Mouse (Mus musculus): ENCODE data around the gene Aqp12.

The Aqp12 gene

DNA sequence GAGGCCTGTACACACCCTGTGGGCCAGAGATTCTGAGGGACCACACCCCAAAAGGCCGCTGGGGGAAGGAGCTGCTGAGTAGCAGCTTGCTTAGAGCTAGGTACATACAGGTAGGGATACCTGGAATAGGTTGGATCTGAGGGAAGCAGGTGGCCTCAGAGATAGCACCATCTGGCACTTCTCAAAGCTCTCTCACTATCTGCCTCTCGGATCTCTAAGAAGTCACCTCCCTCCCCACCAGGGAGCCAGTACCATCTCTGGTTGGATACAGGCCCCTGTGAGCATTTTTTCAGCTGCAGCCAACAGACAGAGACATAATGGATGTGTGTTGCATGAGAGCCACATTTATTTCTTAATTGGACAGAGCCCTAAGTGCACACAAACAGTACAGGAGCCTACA, 9.0 kb downstream of the Aqp12 start:
- DNase-seq: no peak

DNA sequence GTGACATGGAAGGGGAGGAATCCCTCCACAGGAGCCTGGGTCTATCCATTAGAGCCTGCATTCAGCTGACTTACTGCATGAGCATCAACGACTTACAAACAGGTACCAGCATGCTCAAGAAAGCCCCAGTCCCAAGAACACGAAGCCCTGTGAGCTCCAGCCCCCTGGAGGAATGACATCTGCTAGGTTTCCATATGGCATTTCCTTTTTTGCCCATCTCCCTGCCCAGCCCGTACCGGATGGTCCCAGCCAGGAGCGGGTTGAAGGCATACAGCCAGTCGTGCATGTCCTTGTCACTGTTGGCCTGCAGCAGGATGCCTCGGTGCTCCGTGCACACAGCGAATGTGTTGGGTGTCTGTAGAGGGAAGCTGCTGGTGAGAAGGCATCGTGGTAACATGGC, 12.6 kb downstream of the Aqp12 start:
- DNase-seq: no peak

DNA sequence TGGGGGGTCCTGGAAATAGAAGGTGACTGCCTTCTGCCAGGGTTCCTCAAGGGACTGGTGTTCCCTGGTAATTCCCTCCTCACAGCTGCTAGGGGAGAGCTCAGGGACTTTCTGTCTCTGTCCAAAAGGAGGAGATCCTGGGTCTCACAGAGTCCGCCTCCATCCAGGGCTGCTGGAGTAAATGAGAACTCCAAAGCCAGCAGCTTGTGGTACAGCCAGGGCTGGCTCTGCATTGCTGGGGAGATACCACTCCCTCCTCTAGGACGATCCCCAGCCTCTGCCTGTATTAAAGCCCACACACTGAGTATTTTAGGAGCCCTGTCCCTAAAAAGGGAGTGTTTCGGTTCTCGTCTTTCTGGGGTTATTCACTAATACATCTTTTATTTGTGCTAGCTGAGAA, 14.5 kb downstream of the Aqp12 start:
- no peak for DNase-seq

DNA sequence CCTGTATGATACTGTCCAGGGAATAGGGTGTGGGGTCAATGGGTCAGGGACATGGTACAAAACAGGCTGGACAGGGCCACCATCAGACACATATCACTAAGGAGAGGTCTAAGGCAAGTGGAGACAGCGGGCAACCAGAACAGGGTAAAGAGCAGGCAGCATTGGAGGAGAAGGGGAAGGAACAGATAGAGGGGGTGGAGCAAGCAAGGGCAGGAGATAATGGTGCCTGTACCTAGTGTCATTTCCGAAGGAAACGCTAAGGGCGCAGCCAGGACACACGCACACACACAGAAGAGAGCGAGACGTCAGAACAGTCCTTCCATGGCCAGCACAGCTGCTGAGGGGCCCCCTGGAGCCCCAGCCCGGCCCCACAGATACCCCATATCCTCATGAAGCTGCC, 20.5 kb downstream of the Aqp12 start:
- DNase-seq: no peak

DNA sequence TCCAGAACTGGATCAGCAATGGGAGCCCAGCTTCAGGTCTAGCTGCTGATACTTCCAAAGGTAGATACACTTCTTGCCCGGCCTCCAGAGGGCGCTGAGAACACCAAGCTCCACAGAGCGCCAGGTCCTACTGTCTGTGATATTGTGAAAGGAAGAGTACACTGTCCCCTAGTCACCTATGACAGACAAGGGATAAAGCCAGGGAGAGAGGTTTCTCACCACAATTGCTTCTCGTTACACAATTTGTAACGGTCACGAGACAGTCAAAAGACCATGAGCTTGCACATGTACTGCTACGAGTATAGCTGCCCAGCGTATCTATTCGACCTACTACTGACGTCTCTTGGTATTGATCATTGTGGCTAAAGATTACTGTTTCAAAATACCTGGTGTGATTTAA, 23.3 kb downstream of the Aqp12 start:
- no peak for DNase-seq

DNA sequence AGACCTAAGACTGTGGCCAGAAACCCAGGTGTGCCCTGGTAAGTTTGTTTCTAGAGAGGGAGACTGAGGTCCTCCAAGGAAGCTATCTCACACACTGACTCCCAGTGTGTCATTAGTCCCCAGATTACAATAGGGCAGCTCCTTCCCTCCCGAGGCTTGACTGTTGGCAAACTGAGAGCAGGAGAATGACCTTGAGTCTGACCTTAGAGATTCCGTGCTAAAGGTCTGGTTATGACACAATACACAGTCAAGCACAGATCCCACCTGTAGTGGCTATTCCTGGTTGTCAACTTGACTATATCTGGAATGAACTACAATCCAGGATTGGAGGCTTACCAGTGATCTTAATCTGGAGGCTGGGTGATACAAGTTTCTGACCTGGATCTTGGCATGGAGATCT, 23.9 kb downstream of the Aqp12 start:
- DNase-seq: no peak

DNA sequence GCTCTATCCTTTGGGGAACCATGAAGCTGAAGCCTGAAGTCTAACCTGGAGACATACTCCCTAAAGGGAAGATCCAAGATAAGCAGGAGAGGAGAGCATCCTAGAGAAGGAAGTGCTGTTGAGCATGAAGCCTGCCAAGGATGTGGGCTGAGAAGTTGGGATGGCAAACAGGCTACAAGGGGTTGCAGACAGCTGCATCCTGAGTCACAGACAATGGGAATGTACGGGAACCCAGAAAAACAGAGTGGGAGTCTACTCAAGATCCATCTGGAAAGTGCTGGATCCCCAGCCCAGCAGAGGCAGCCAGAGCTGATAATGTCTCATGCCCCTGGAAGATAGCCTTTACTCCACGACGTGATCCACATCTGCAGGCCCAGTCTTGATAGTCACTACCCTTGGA, 25.1 kb downstream of the Aqp12 start:
- no peak for DNase-seq

DNA sequence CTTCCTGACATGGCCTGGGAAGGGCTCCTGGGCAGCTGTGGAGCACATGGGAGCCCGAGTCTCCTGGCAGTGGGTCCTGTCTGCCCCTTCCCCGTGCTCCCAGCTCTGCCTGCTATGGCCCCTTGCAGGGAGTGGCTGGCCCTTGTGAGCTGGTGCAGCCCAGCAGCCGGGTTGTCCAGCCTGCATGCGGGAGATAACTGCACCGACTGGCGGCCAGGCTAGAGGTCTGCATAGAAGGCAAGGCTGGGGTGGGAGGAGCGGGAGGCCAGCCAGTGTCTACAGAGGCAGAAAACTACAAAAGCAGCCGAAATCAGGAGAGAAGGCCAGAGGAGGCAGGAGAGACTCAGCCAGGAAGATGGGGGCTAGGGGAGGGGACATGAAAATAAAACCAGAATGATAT, 27.9 kb downstream of the Aqp12 start:
- no peak for DNase-seq

DNA sequence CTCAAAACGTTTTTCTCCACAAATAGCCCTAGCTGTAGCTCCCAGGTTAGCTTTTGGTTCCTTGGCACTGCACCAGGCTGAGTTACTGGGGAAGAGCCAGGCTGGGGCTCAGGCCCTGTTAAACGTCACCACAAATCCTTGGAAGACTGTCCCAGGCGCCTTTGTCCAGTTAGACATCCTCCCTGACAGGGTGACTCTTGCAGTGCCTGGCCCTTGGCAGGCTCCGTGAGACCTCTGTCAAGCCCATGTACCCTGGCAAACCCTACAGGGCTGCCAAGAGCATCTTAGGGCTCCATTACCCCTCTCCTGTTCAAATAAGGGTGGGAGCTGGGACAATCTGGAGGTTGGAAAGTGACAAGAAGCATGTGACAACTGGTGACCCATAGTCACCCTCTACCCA, 29.8 kb downstream of the Aqp12 start:
- no peak for DNase-seq

DNA sequence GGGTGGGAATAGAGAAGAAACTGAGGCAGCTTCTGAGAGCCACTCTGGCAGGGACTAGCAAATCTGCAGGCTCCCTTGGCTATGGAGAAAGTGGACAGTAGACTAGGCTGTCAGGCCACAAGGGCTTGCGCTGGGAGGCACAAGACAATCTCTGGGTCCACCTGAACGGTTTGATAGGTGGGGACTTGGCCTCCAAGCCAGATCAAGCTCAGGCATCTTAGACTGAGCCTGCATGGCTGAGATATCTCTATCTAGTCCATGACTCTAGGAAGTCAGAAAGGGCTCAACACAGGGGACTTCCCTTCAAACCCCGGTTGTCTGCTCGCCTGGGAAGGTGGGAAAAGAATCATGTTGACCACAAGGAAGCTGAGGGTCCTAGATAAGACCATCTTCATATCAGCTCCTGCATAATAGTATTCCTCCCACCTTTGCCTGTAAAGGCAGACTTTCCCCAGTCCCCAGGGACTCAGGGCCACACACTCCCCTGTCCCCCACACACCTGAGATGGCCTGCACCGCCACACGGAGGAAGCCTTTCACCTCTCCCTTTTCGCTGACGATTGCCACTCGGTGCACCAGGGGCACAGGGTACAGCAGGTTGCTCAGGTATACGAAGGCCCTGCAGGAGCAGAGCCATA, 40.1 kb downstream of the Aqp12 start:
- DNase-seq: no peak

DNA sequence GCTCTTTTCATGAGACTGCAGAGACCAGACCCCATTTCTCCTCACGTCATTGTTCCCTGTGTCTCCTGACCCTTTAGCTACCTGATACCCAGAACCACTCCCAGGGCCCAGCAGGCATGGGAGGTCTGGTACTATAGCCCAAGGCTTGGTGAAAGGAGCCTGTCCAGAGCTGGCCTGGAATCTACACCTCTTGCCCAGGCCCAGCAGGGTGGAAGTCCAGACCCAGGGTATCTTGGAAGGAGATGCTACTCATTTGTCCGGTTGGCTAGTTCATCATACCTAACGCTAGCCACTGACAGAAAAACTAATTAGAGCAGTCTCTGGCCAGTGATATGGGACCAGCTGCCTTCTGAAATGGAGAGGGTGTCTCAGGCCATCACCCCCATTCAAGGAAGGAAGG, 43.9 kb downstream of the Aqp12 start:
- no peak for DNase-seq

DNA sequence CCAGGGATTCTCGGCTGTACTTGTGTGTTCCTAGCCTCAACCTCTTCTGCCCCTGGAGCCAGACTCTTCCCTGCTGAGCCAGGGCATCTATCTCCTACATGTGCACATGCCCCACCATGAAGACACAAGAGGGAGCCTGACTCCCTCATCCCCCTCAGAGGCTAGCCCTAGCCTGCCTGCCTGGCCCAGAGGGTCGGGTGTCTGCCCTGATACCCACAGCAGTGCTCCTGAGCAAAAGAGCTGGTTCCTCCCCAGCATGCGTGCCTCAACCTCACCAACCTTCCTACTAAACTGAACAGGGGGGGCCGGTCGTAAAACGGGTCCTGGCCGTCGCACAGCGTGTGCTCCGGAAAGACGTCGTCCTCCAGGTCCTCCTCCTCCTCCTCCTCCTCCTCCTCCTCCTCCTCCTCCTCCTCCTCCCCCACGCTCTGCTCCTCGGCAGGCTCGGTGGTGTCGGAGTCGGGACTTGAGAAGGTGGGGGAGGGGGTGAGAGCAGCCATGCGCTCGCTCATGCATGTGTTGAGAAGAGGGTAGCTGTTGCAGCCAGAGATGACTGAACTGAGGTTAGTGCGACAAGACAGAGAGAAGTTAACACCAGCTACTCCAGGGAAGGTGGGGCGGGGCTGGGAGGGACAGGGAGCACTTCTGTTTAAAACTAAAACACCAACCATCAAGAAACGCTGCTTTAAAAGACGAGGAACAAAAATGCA, 45.1 kb downstream of the Aqp12 start:
- DNase-seq: no peak

All from kidney, adult 11 months (tissue).